In the genomic region with DNA sequence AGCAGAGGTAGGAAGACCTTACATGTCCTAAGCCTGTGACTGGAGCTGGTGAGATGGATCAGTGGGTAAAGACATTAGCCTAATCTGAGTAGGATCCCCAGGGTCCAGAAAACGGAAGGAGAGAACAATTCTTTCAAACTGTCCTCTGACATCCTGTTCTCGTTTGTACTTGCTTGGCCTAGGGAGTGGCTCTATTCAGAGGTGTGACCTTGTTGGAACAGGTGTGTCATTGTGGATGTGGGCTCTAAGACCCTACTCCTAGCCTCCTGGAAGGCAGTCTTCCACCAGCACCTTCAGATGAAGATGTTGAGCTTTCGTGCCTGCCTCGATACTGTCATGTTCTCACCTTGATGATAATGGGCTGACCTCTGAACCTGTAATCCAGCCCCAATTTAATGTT, we compare ENCODE assay signal across 30 mouse cellular contexts. TPM values are rescaled to one million over a fixed set of nuclear protein-coding genes. Genes with fewer than 3 reads are reported as not detected.
DNase-seq lines count a peak whose midpoint lies in the region; TF ChIP-seq lines count a peak whose summit lies in the region.
"Had no signal": no experiment of that assay in that cellular context is flagged by ENCODE, and none has a peak within 500 bp of the region (broad histone marks: within the 10 kb centered on the region; RNA-seq: fewer than 3 reads in every experiment).

No protein-coding gene starts in this region.

- H3K9ac ChIP-seq in ES-Bruce4 (ENCODE audit: low read depth, poor library complexity, severe bottlenecking) = no peak overlapping the region

- no peak for TF ChIP-seq POLR2A in ES-Bruce4 (IDR thresholded peaks at IDR 0.05; ENCODE audit: insufficient read depth, low read length)

- H3K36me3 ChIP-seq in ES-Bruce4 (ENCODE audit: control insufficient read depth, insufficient read depth, low read length, poor library complexity, severe bottlenecking) = no peaks in the 10 kb centered on the region
- H3K36me3 ChIP-seq: G1E had no signal

- peak; percentile 80 for TF ChIP-seq EP300 in ES-Bruce4 (IDR thresholded peaks at IDR 0.05; ENCODE audit: insufficient read depth, low read depth, low read length)

- H3K27me3 ChIP-seq in ES-Bruce4 (ENCODE audit: control insufficient read depth, insufficient read depth, low read length, poor library complexity, severe bottlenecking) = no peaks in the 10 kb centered on the region
- H3K27me3 ChIP-seq: CH12.LX, Patski had no signal

- H3K27ac ChIP-seq in ES-Bruce4 (ENCODE audit: insufficient read depth, low read length) = peak overlapping the region; percentile 70

- DNase-seq in ES-CJ7 (ENCODE audit: low read depth, low spot score) (peak; percentile 87), R1 (ENCODE audit: low read depth, low spot score) (peak; percentile 93), ZHBTc4 (ENCODE audit: low read depth, low spot score) (peak; percentile 71)
- DNase-seq in right cerebral cortex, postnatal 14 days = no peak
- no peak for DNase-seq in layer of hippocampus, postnatal 10 days (ENCODE audit: low spot score in 2 of 2)
- DNase-seq in c-Kit-positive CD71-positive TER-119-positive erythroid progenitor cells, embryonic 14.5 days (ENCODE audit: low spot score) = no peak
- DNase-seq in cerebellum, postnatal 36 days = no peak
- DNase-seq: adrenal gland, adult 2 months; adrenal gland, adult 8-10 months; adrenal gland, postnatal 25 days; cerebellum, adult 11 months; cerebellum, adult 11-12 months; cerebellum, adult 2 months; cerebellum, adult 8-10 months; cerebellum, adult 9-10 months; cerebellum, adult 9-11 months had no signal

- peaks cover 3% of the 10 kb centered on the region for H3K4me1 ChIP-seq in ES-Bruce4 (ENCODE audit: control insufficient read depth, insufficient read depth, low read length)

- no peak overlapping the region for H3K4me3 ChIP-seq in ES-Bruce4 (ENCODE audit: low read depth, low read length)

- H3K9me3 ChIP-seq in ES-Bruce4 (replicated peaks; ENCODE audit: control insufficient read depth, insufficient read depth, low read length, poor library complexity, severe bottlenecking) = no peaks in the 10 kb centered on the region
- H3K9me3 ChIP-seq: G1E had no signal

- no peak for TF ChIP-seq CTCF in ES-Bruce4 (IDR thresholded peaks at IDR 0.05; ENCODE audit: low read depth, low read length)

RNA-seq across cellular contexts. Expression of gene Cga, which starts 12.6 kb away (rescaled TPM):
- not detected in 2 replicates for polyA plus RNA-seq in ES-Bruce4 (2011; ENCODE audit: insufficient read depth, insufficient read length, low read depth, missing spikeins)
- not detected for total RNA-seq in layer of hippocampus, postnatal 10 days (2021)
- total RNA-seq: adrenal gland, adult 18-20 months; adrenal gland, adult 2 months; adrenal gland, adult 8-10 months; adrenal gland, postnatal 10 days; adrenal gland, postnatal 14 days; adrenal gland, postnatal 25 days; adrenal gland, postnatal 36 days; adrenal gland, postnatal 4 days; CH12.LX; G1E; MEL had no signal
- polyA plus RNA-seq: activated CD4-positive, CD25-positive, alpha-beta regulatory T cell, adult 4 months; adrenal gland, adult 2 months; brain, embryonic 14.5 days; C2C12; CD4-positive, CD25-positive, alpha-beta regulatory T cell, adult 4 months; cerebellum, adult 2 months; G1E; Patski had no signal

RNA-seq across cellular contexts. Expression of gene Zfp292, which starts 23.4 kb away (rescaled TPM):
- 32.7 and 36.9 TPM in 2 replicates for polyA plus RNA-seq in ES-Bruce4 (2011; ENCODE audit: insufficient read depth, insufficient read length, low read depth, missing spikeins)
- total RNA-seq in layer of hippocampus, postnatal 10 days (2021) = 10 to 100 TPM; 26.1 to 27.7 TPM

Comparison
In these comparisons a context has a peak if more than half of its experiments do, and no peak if none do; other contexts are left out.
1. DNase-seq: peak in ES-CJ7 (single experiment), R1 (single experiment) and ZHBTc4 (single experiment); none in right cerebral cortex, postnatal 14 days (single experiment), layer of hippocampus, postnatal 10 days (0 of 2), c-Kit-positive CD71-positive TER-119-positive erythroid progenitor cells, embryonic 14.5 days (single experiment) and cerebellum, postnatal 36 days (0 of 2).